Mouse (Mus musculus) adrenal gland, adult 8-10 months (tissue): ENCODE data around the gene Obp2a. TPM values are rescaled to one million over a fixed set of nuclear protein-coding genes. Genes with fewer than 3 reads are reported as not detected.
"Not testable (repeated sequence)": the region's sequence is repeated elsewhere in the genome, so short reads cannot be mapped to it uniquely, and the experiment has no call there.

Experiments
- DNase-seq: peaks from one replicate; pipeline ENCODE4 v3.0.0; 2022
- total RNA-seq, 4 experiments: library from RNA; stranded (reverse); gene quantifications; 2 replicates each; pipeline ENCODE4 v1.2.4; 2022

Obp2a gene
- 10 to 100 TPM in 1 of 4 experiments, 1 to 10 TPM in 1, not detected in 2; 3.1 to 30.1 TPM for total RNA-seq

DNA sequence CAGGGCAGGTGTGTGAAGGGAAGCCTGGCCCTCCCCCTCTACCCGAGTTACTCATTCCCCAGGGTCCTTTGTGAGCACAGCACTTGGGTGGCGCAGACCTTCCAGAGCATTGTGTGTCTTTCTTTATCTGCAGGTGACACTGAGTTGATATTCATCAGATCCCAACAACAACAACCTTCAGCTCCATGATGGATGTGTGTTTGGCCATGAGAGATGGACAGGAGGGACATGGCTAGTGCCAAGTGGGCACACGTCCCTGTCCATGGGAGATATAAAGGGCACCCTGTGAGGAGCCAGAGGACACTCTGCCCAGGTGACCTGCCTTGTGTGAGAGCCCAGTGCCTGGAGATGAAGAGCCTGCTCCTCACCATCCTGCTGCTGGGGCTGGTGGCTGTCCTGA, at the start of gene Obp2a:
Obp2a (plus strand) TSS at position 301 of the 400 bp plus-strand sequence.
- not testable (repeated sequence) for DNase-seq

DNA sequence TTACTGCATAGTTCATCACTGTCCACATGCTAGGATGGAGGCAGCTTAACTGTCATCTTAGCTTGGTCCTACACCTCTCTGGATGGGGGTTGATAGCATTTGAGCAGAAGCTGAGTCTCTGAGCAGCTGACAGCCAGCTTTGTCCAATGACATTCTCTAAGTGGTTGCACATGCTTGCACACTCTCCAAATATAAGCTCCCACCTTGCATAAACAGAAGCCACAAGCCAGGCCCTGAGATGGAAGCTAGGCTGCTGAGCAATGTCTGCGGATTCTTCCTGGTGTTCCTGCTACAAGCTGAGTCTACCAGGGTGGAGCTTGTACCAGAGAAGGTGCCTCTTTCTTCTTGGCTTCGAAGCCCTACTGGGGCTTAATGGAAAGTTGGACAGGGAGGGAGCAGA, 46.9 kb upstream of the Obp2a start, which contains the start of gene Lcn8:
Lcn8 (plus strand) TSS at position 219 of the 400 bp plus-strand sequence.
- DNase-seq: no peak

DNA sequence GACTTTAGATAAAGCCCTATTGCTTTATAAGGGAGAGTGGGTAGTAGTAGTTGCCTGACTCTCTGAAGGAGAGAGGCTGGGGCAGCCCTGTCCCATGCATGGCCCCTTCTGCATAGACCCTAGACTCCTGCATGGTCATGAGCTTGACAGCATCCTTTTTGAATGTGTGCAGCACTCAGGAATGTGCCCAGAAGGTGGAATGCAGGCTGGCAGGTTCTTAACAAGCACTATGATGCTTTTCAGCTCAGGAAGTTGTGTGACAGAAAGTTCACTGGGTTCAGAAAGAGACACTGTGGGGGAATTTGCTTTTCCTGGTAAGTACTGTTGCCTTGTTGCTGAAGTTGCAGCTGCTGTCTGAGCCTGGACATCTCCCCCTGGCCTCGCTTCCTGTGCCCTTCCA, 45.3 kb upstream of the Obp2a start:
- DNase-seq: no peak

DNA sequence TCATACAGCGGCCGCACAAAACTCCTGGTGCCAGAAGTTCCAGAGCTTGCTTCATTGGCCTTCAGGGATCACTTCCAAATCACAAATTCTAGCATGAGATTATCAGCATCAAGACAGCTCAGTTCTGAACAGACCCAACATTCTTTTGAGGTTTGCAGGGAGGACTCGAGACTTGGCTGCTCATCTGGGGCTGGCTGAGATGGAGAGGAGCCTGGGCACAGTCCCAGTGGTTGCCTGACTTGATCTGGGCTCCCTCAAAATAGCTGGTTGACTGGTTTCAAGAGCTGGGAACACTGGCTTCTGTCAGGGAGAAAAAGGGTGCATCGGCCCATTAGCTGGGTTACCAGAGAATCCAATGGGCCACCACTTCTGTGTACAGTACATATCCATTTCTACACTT, 43.2 kb upstream of the Obp2a start:
- DNase-seq: no peak

DNA sequence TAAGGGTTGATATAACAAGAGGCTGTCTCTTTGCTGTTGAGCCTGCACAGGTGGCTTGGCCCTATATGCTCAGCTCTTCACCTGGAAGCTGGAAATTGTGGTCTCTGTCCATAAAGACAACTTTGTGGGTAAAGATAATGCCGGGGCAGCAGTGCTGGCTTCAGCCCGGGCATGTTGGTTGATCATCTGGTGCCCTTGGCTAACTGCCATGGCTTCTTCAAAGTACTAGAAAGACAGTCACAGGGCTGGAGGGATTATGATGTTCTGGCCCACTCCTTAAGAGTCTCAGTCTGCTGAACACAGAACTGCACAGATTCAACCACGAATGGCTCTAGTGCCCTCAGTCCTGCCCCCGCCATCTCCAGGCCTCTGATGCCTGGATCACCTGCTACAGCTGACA, 42.6 kb upstream of the Obp2a start:
- DNase-seq: no peak

DNA sequence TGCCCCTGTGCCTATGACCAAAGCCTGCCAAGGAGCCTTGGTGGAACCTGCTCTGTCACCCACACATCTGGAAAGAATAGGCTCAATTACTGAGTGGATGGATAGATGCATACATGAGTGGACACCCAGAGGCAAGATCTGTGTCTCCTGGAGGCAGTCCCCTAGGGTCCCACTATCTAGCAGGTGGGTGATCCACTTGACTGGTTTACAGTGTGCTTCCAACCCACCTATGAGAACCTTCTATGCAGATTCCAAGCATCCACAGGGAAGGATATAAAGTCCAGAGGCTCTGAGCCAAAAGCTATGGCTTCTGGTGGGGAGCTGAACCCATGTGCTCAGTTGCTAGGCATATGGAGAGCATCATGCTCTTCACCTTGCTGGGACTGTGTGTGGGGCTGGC, 42.2 kb upstream of the Obp2a start, which contains the start of gene Lcn5:
Lcn5 (plus strand) TSS at position 301 of the 400 bp plus-strand sequence.
- DNase-seq: no peak

DNA sequence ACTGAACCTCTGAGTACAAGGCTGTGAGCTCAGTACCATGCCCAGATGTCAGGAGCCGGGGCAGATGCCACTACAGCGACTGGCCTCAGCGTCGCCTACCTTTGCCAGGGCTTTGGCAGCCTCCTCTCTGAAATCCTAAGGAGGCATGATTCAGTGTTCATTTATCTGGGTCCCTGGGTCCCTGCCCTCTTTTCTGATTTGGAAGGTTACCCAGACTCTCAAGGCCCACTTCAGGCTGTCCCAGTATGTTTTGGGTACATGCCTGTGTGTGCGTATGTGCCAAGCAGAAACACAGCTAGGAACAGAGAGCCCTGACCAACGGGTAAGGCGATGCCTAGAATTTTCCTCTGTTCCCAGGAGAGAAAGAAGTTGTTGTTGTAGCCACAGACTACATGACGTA, 39.6 kb upstream of the Obp2a start:
- DNase-seq: peak; percentile 41

DNA sequence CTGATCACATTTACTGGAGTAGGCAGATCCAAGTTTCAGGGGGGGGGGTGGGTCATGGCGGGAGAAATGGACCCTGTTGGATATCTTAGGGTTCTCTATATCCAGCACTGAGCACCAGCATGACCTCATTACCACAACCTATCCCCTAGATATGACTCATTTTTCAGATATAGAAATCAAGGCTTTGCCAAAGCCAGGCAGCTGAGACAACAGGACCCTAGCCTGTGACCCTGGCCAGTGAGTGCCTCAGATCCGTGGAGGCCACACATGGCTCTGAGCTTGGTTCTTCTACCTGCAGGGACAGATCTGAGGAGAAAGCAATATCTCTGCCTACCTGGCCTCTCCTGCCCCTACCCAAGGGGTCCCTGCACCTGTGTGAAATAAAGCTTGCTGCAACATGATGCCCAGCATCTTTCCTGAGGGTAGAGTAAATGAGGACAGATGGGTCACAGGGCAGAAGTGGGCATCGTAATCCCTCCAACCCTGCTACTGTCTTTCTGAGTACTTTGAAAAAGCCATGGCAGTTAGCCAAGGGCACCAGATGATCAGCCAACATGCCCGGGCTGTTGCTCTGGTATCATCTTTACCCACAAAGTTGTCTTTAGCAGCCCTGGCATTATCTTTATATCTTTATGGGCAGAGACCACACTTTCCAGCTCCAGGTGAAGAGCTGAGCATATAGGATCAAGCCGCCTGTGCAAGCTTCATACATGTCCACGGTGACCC, 38.4 kb upstream of the Obp2a start:
- no peak for DNase-seq

DNA sequence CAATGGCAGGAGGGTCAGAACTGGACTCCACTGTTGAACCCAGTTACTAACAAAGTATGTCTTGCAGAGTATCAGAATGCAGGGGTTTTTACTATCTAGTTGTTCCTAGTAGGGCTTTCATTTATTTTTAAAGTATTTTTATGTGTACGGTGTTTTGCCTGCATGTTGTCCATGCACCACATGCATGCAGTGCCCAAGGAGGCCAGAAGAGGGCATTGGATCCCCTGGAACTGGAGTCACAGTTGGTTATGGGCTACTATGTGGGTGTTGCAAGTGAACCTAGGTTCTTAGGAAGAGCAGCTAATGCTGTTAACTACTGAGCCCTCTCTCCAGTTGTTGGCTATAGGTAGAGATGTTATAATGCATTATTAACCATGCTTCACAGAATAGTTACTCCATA, 36.3 kb upstream of the Obp2a start:
- peak; percentile 38 for DNase-seq

DNA sequence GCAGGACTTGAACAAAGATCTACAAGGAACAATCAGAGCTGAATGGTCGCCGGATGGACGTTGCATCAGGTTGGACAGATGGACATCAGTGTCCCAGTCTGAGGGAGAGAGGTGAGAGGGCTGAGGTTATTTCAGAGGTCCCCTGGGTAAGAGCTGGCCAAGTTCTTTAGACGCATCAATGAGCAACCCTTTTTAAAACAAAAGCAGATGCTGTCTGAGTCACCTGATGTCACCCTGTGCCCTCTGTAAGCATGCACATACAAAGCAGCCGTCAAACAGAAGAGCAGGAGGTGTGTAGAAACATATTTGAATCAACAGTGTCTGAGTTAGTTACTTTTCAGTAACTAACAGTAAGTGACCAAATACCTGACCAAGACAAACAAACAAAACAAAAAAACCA, 35.7 kb upstream of the Obp2a start:
- no peak for DNase-seq

DNA sequence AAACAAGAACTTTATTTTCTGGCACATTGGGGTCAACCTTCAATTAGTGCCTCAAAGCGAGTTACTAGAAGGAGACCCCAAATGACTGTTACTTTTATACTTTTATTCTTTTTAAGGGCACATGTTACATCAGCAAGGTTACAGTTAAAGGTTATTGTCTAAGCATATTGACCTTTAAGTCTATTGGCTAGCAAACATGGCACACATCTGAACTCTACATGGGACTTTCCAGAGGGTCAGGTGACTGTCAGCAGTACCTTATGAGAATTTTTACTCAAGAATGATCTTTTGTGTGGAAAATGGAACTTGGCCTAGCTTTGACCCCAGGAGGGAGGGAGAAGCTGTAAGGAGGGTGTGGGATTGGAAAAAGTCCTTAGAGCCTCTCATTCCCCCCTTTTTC, 33.3 kb upstream of the Obp2a start:
- DNase-seq: no peak

DNA sequence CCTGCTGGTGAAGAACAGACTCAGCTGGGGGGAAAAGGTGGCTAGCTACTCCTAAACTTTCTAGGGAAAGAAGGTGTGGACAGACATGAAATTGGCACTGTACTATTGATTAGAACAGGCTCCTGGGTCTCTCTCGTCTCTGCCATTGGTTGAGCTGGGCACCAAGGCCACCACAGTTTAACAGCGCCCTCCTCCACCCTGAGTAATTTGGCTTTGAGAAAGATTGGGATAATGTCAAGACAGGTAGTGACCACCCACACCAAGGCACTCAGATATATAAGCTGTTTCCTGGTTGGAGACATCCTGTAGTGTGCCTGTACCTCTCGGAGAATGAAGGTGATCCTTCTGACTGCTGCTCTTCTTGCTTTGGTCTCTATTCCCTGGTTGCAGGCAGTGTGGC, 23.4 kb upstream of the Obp2a start, which contains the start of gene Lcn6:
Lcn6 (plus strand) TSS at position 301 of the 400 bp plus-strand sequence.
- DNase-seq: no peak

DNA sequence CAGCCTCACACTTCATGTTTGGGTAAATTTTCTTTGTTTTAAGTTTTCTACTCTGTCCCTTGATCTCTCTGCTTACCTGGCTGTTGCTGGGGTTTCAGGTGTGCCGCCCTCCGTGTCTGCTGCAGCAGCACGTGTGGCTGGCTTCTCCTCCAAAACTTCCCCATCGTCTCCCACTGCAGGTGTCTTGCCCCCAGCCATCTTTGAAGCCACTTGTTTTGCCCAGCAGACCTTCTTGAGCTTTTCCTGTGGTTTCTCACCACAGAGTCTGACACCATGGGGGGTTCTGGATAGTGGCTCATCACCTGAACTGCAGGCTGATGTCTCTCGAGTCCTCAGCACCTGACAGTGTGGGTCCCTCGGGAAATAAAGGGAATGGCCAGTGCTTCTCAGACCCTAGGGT, 20.3 kb upstream of the Obp2a start:
- no peak for DNase-seq

DNA sequence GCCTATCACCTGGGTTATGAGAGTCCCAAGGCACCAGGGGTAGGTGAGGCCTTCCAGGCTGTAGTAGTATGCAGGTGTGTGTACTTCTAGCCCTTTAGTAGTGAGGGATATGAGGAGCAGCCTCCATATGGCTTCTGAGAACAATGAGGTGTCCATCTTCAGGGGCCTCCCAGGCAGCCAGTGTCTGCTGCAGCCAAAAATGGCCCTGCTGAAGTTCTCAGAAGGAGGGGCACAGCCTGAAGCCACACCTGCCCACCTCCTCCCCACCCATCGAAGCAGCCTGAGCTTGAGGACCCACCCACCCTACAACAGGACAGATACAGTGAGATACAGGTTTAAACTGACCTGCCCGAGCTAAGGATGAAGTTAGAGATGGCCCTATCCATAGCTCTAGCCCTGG, 17.4 kb upstream of the Obp2a start, which contains the start of gene Lcn10:
Lcn10 (plus strand) TSS at position 301 of the 400 bp plus-strand sequence.
- DNase-seq: no peak

DNA sequence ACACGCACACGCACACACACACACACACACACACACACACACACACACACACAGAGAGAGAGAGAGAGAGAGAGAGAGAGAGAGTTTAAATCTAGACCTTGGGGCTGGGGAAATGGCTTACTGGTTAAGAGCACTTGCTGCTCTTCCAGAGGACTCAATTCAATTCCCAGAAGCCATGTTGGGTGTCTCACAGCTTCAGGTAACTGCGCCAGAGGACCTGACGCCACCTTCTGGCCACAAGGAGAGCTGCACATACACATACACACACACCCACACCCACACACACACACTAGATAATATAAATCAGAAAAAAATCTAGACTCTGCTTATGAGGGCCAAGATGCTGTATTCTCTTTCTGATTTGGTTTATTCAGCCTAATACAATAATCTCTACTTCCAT, 12.9 kb upstream of the Obp2a start:
- no peak for DNase-seq

DNA sequence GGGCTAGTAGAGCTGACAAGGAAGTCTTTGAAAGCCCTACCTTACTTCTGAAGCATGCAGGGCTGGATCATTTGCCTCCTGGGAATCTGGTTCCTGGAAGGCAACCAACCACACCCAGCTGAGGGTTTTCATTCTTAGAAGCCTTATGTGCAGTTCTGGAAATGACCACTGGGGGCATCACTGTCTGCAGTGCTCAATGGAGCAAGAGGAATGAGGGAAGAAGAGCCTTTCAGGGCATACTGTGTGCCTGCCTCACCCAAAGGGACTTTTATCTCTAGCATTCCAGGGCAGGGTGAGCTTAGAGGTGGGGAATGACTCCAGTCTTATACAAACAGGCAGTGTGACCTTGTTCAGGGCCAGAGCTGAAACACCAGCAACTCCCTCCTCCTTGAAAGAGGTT, 5.2 kb upstream of the Obp2a start:
- DNase-seq: peak; percentile 55

DNA sequence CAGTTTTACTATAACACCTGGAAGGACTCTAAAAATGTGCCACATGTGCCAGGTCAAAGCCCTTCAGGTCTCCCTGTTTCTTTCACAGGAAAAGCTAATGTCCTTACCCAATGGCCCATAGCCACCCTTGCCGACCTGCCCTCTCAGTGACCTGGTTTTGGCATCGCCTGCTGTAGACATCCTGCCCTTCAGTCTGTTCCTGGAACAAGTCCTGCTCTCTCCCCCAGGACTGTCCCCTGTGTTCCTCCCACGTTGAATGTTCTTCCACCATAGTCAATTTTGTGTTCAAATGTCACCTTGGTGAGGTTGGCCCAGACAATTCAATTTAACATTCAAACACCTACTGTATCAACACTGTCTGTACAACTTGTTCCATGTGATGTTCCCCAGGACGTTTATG, 2.9 kb upstream of the Obp2a start:
- no peak for DNase-seq

DNA sequence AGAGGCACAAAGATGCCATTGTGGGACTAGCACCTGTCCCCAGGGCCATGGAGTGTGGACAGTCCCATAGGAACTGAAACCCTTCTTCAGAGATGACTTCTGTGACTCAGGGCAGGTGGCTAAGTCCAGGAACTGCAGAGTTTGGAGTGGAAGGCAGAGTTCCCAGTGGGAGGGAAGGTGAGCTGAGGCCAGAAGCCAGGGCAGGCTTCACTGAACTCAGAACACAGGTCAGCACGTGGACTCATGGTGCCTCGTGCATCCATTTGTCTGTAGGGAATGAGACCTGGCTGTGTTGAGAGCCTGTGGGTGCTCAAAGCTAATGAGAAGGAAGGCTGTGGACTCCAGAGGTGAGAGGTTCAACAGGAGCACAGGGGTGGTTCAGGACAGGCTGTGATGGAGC, 1.1 kb upstream of the Obp2a start:
- no peak for DNase-seq

DNA sequence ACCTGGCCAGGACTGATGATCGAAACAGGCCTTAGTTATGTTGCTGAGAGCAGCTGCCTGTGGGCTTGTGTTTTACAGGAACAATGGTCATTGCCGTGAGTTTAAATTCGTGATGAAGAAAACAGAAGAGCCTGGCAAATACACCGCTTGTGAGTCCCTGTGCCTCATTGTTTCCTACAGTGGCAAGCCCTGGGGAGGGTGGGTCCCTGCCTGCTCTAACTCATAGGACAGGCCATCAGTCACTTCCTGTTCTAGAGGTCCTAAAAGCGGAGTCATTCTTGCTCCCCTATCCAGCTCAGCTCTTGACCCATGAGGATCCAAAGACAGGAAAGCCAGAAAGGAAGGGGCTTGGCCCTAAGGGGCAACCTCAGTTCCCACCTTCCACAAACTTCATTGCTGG, 1.2 kb downstream of the Obp2a start:
- no peak for DNase-seq

DNA sequence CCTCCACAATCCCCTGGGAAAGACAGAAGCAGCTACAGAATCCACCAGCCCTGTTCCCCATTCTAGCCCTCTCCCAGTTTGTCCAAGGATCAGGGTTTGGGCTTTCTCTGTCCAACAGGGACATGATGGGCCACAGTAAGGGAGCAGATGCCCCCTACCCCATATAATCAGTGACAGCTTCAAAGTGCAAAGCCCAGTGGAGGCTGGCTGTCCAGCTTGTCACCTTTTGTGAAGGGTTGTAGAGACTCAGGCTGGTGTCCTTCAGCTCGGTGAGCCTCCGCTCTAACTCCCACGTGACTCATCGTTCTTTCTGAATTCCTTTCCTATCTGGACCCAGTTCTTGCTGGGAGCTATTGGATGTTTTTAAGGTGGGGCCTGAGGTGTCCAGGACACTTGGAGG, 3.9 kb downstream of the Obp2a start:
- DNase-seq: no peak

DNA sequence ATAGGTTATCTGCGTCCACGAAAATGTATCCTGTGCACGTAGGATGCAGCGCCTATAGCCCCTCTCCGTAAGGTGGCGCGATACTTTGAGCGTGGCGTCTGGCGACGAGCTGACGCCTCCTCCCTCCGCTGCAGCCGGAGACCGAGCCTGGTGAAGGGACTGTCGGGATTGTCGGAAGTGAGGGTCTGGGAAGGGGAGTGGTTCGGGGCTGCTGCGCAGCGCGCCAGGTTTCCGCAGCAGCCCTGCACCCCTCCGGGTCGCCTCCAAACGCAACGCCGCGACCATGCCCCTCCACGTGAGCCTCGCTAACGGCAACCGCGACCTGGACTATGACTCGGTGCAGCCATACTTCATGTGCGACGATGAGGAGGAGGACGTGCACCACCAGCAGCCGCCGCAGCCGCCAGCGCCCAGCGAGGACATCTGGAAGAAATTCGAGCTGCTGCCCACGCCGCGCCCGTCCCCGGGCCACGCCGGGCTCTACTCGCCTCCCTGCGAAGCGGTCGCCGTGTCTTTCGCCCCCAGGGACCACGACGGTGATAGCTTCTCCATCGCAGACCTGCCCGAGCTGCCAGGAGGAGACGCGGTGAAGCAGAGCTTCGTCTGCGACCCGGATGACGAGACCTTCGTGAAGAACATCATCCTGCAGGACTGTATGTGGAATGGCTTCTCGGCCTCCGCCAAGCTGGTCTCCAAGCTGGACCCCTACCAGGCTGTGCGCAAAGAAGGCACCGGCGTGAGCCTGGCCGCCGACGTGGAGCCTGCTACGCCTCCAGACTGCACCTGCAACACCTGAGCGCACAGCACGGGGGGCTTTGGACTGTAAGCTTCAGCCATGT, 7.0 kb downstream of the Obp2a start, which contains the start of gene Bmyc:
Bmyc (plus strand) TSS at position 97 of the 839 bp plus-strand sequence.
- peak; percentile 75 for DNase-seq

DNA sequence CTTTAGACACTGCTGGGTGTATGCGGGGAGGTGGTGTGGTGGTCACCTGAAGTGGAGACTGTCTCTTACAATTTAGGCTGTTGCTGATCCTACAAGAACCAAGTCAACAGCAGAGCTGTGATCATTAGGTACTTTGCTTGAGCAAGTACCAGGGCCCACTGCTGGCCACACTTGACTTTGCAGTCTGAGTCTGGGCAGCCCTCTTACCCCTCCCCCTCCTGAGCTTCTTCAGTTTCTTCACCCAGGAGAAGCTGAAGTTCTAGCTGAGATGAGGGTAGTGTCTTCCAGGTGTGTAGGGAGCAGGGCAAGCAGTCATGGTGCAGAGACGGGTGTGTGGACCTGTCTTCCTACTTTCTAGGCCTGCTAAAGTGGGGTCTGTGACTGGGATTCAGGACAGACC, 8.3 kb downstream of the Obp2a start:
- no peak for DNase-seq

DNA sequence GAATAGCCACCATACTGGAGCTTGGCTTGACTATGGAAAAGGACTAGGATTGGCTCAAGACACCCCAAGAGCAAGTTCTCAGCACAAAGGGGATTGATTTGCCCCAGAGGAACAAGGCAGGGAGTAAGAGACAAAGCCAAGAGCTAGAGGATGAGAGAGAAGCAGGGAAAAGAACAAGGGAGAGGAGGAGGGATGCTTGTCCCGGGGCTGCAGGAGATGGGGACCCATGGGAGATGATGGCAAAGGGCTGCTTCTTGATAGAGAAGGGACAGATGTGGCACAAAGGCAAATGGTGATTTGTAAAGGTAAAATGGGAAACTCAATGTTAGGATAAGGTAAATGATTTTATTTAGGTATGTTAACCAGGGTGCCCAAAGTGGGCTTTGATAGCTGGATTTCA, 9.2 kb downstream of the Obp2a start:
- not testable (repeated sequence) for DNase-seq
